Mouse (Mus musculus): ENCODE data around the gene Ak7. TPM values are rescaled to one million over a fixed set of nuclear protein-coding genes. Genes with fewer than 3 reads are reported as not detected.

Ak7 gene
- total and polyA plus RNA-seq, 2 experiments, result 0.09 TPM; not detected in 1

- H3K4me1 ChIP-seq (ENCODE audit: control insufficient read depth, insufficient read depth, low read length), result no peaks in the 10 kb centered on the region
- WGBS, result 78% methylated on average over 5 of the region's 5 CpGs
These were observed 42.3 kb downstream of the Ak7 start for GRCm38 (mm10) chr12:105748114-105748513.

GRCm38 (mm10) chr12:105753813-105754212, 48.0 kb downstream of the Ak7 start:
- H3K4me1 ChIP-seq (ENCODE audit: control insufficient read depth, insufficient read depth, low read length), result peaks cover 18% of the 10 kb centered on the region
- WGBS, result 34% methylated on average over 10 of the region's 10 CpGs
- no peaks in the 10 kb centered on the region for H3K36me3 ChIP-seq (ENCODE audit: control insufficient read depth, insufficient read depth, low read length)
- 0 out of 2 replicates have a peak, but pooled peaks have one; percentile 3 for TF ChIP-seq CTCF (IDR thresholded peaks at IDR 0.05; ENCODE audit: low read depth, low read length)
- TF ChIP-seq POLR2A (IDR thresholded peaks at IDR 0.05; ENCODE audit: extremely low read depth, insufficient read depth, low read length), result no peak
- H3K9ac ChIP-seq (ENCODE audit: low read depth, low read length), result peak overlapping the region; percentile 67
- DNase-seq (ENCODE audit: extremely low read depth, low read depth, low spot score), result peak; percentile 99
- H3K79me2 ChIP-seq (ENCODE audit: control insufficient read depth, insufficient read depth, low read length), result no peaks in the 10 kb centered on the region
- H3K27ac ChIP-seq (replicated peaks; ENCODE audit: insufficient read depth, low read depth, low read length), result peak overlapping the region; percentile 97
- peak overlapping the region; percentile 2; the same call in 1 of the 2 replicates for H3K4me3 ChIP-seq (ENCODE audit: insufficient read depth, low read depth, low read length)
- no peaks in the 10 kb centered on the region for H3K27me3 ChIP-seq (ENCODE audit: control insufficient read depth, insufficient read depth, low read length)

More at GRCm38 (mm10) chr12:105748114-105748513, 42.3 kb downstream of the Ak7 start:
- H3K9ac ChIP-seq (ENCODE audit: low read depth, low read length), result no peak overlapping the region
- H3K27me3 ChIP-seq (ENCODE audit: control insufficient read depth, insufficient read depth, low read length), result no peaks in the 10 kb centered on the region
- TF ChIP-seq CTCF (IDR thresholded peaks at IDR 0.05; ENCODE audit: low read depth, low read length) (no peak), POLR2A (IDR thresholded peaks at IDR 0.05; ENCODE audit: extremely low read depth, insufficient read depth, low read length) (no peak)
- H3K27ac ChIP-seq (replicated peaks; ENCODE audit: insufficient read depth, low read depth, low read length), result no peak overlapping the region
- H3K36me3 ChIP-seq (ENCODE audit: control insufficient read depth, insufficient read depth, low read length), result no peaks in the 10 kb centered on the region
- no peak overlapping the region for H3K4me3 ChIP-seq (ENCODE audit: insufficient read depth, low read depth, low read length)
- H3K79me2 ChIP-seq (ENCODE audit: control insufficient read depth, insufficient read depth, low read length), result no peaks in the 10 kb centered on the region
- no peak for DNase-seq (ENCODE audit: extremely low read depth, low read depth, low spot score)

GRCm38 (mm10) chr12:105757816-105758497, 52.2 kb downstream of the Ak7 start:
- no peaks in the 10 kb centered on the region for H3K79me2 ChIP-seq (ENCODE audit: control insufficient read depth, insufficient read depth, low read length)
- H3K4me1 ChIP-seq (ENCODE audit: control insufficient read depth, insufficient read depth, low read length), result peaks cover 22% of the 10 kb centered on the region
- peak overlapping the region; percentile 39 for H3K9ac ChIP-seq (ENCODE audit: low read depth, low read length)
- H3K36me3 ChIP-seq (ENCODE audit: control insufficient read depth, insufficient read depth, low read length), result no peaks in the 10 kb centered on the region
- peak overlapping the region; percentile 100 for H3K27ac ChIP-seq (replicated peaks; ENCODE audit: insufficient read depth, low read depth, low read length)
- DNase-seq (ENCODE audit: extremely low read depth, low read depth, low spot score), result peak; percentile 95
- no peak overlapping the region for H3K4me3 ChIP-seq (ENCODE audit: insufficient read depth, low read depth, low read length)
- TF ChIP-seq CTCF (IDR thresholded peaks at IDR 0.05; ENCODE audit: low read depth, low read length), result no peak
- 14% methylated on average over 15 of the region's 15 CpGs for WGBS
- H3K27me3 ChIP-seq (ENCODE audit: control insufficient read depth, insufficient read depth, low read length), result no peaks in the 10 kb centered on the region

- no peak overlapping the region for H3K4me3 ChIP-seq (ENCODE audit: insufficient read depth, low read depth, low read length)
- peak overlapping the region; percentile 72 for H3K9ac ChIP-seq (ENCODE audit: low read depth, low read length)
- no peaks in the 10 kb centered on the region for H3K79me2 ChIP-seq (ENCODE audit: control insufficient read depth, insufficient read depth, low read length)
- DNase-seq (ENCODE audit: extremely low read depth, low read depth, low spot score), result peak; percentile 93
- 22% methylated on average over 2 of the region's 2 CpGs for WGBS
- TF ChIP-seq CTCF (IDR thresholded peaks at IDR 0.05; ENCODE audit: low read depth, low read length), result no peak
- no peak for TF ChIP-seq POLR2A (IDR thresholded peaks at IDR 0.05; ENCODE audit: extremely low read depth, insufficient read depth, low read length)
- H3K27me3 ChIP-seq (ENCODE audit: control insufficient read depth, insufficient read depth, low read length), result no peaks in the 10 kb centered on the region
- peak overlapping the region; percentile 100 for H3K27ac ChIP-seq (replicated peaks; ENCODE audit: insufficient read depth, low read depth, low read length)
- H3K36me3 ChIP-seq (ENCODE audit: control insufficient read depth, insufficient read depth, low read length), result no peaks in the 10 kb centered on the region
- H3K4me1 ChIP-seq (ENCODE audit: control insufficient read depth, insufficient read depth, low read length), result peaks cover 18% of the 10 kb centered on the region; the same call in 1 of the 2 replicates
These were observed 53.1 kb downstream of the Ak7 start for GRCm38 (mm10) chr12:105758911-105759310.

GRCm38 (mm10) chr12:105759849-105760478, 54.2 kb downstream of the Ak7 start:
- no peaks in the 10 kb centered on the region for H3K27me3 ChIP-seq (ENCODE audit: control insufficient read depth, insufficient read depth, low read length)
- H3K27ac ChIP-seq (replicated peaks; ENCODE audit: insufficient read depth, low read depth, low read length), result no peak overlapping the region
- no peak overlapping the region for H3K4me3 ChIP-seq (ENCODE audit: insufficient read depth, low read depth, low read length)
- TF ChIP-seq CTCF (IDR thresholded peaks at IDR 0.05; ENCODE audit: low read depth, low read length) (no peak), POLR2A (IDR thresholded peaks at IDR 0.05; ENCODE audit: extremely low read depth, insufficient read depth, low read length) (no peak)
- DNase-seq (ENCODE audit: extremely low read depth, low read depth, low spot score), result no peak
- no peaks in the 10 kb centered on the region for H3K79me2 ChIP-seq (ENCODE audit: control insufficient read depth, insufficient read depth, low read length)
- 75% methylated on average over 10 of the region's 10 CpGs for WGBS
- H3K4me1 ChIP-seq (ENCODE audit: control insufficient read depth, insufficient read depth, low read length), result peaks cover 10% of the 10 kb centered on the region; the same call in 1 of the 2 replicates
- H3K9ac ChIP-seq (ENCODE audit: low read depth, low read length), result no peak overlapping the region
- no peaks in the 10 kb centered on the region for H3K36me3 ChIP-seq (ENCODE audit: control insufficient read depth, insufficient read depth, low read length)

GRCm38 (mm10) chr12:105761171-105761570, 55.4 kb downstream of the Ak7 start:
- peaks cover 9% of the 10 kb centered on the region; the same call in 1 of the 2 replicates for H3K4me1 ChIP-seq (ENCODE audit: control insufficient read depth, insufficient read depth, low read length)
- H3K27me3 ChIP-seq (ENCODE audit: control insufficient read depth, insufficient read depth, low read length), result no peaks in the 10 kb centered on the region
- no peaks in the 10 kb centered on the region for H3K79me2 ChIP-seq (ENCODE audit: control insufficient read depth, insufficient read depth, low read length)
- H3K36me3 ChIP-seq (ENCODE audit: control insufficient read depth, insufficient read depth, low read length), result no peaks in the 10 kb centered on the region
- no peak overlapping the region for H3K9ac ChIP-seq (ENCODE audit: low read depth, low read length)
- no peak overlapping the region for H3K27ac ChIP-seq (replicated peaks; ENCODE audit: insufficient read depth, low read depth, low read length)
- H3K4me3 ChIP-seq (ENCODE audit: insufficient read depth, low read depth, low read length), result no peak overlapping the region
- peak; percentile 35 for DNase-seq (ENCODE audit: extremely low read depth, low read depth, low spot score)
- WGBS, result 72% methylated on average over 11 of the region's 11 CpGs
- no peak for TF ChIP-seq POLR2A (IDR thresholded peaks at IDR 0.05; ENCODE audit: extremely low read depth, insufficient read depth, low read length)
- TF ChIP-seq CTCF (IDR thresholded peaks at IDR 0.05; ENCODE audit: low read depth, low read length), result no peak

Data from liver, adult 2 months (tissue).